Mouse (Mus musculus) midbrain, postnatal 0 days (tissue): ENCODE results near the gene Ahrr. TPM values are rescaled to one million over a fixed set of nuclear protein-coding genes. Genes with fewer than 3 reads are reported as not detected.

Source experiments
- ATAC-seq: fragments of 200-750 bp; cut with Nextera tagmentation; 2 replicates; pipeline ENCODE4 v1.8.0; 2017; ENCODE audit warnings: moderate number of reproducible peaks, mild to moderate bottlenecking, moderate TSS enrichment, moderate library complexity; ENCODE audit not compliant: low FRiP score
- DNase-seq: peaks from one replicate; pipeline ENCODE4 v3.0.0-alpha.2; 2015; ENCODE audit warnings: low spot score
- H3K27ac ChIP-seq: fragments of 300-500 bp; sonication (generic); 2 replicates; pipeline ENCODE4 v1.5.1; 2014; ENCODE audit warnings: low read depth, mild to moderate bottlenecking, low read length, mixed read lengths
- H3K27me3 ChIP-seq: fragments of 300-500 bp; sonication (generic); 2 replicates; pipeline ENCODE4 v1.6.1; 2014; ENCODE audit warnings: low read length, control low read depth, mixed read lengths; ENCODE audit not compliant: insufficient read depth
- H3K36me3 ChIP-seq: fragments of 300-500 bp; sonication (generic); 2 replicates; pipeline ENCODE4 v1.6.1; 2014; ENCODE audit warnings: low read length, control low read depth, mixed read lengths; ENCODE audit not compliant: insufficient read depth
- H3K4me1 ChIP-seq: fragments of 300-500 bp; sonication (generic); 2 replicates; pipeline ENCODE4 v1.6.1; 2014; ENCODE audit warnings: mild to moderate bottlenecking, control low read depth, antibody characterized with exemption, low read length, mixed read lengths; ENCODE audit not compliant: insufficient read depth
- H3K4me2 ChIP-seq: fragments of 300-500 bp; sonication (generic); 2 replicates; pipeline ENCODE4 v1.6.1; 2014; ENCODE audit warnings: low read depth, mild to moderate bottlenecking, low read length, mixed read lengths; ENCODE audit not compliant: poor library complexity, severe bottlenecking
- H3K4me3 ChIP-seq: fragments of 300-500 bp; sonication (generic); 2 replicates; pipeline ENCODE4 v1.5.1; 2014; ENCODE audit warnings: low read depth, mild to moderate bottlenecking, low read length, moderate library complexity
- H3K9ac ChIP-seq: fragments of 300-500 bp; sonication (generic); replicated peaks from 2 replicates; pipeline ENCODE4 v1.6.1; 2014; ENCODE audit warnings: mild to moderate bottlenecking, low read length, moderate library complexity, mixed read lengths; ENCODE audit not compliant: poor library complexity, severe bottlenecking
- H3K9me3 ChIP-seq: fragments of 300-500 bp; sonication (generic); 2 replicates; pipeline ENCODE4 v1.6.1; 2016; ENCODE audit warnings: low read length, control low read depth
- CTCF ChIP-seq: IDR thresholded peaks from 2 replicates; pipeline ENCODE4 v1.5.1; 2016; ENCODE audit warnings: antibody characterized with exemption, mild to moderate bottlenecking
- WGBS: fragments of 180-500 bp; shearing (Covaris S2); extraction: QIAGEN DNeasy Blood & Tissue Kit; methylation state at CpG from one replicate; pipeline ENCODE4 v1.1.7; 2014; 5-methylcytosine and 5-hydroxymethylcytosine counted together
- polyA plus RNA-seq: library from polyadenylated mRNA; unstranded; fragments of >200 nt; fragmentation: Nextera tagmentation; extraction: Ambion mirVana; gene quantifications from 2 replicates; pipeline ENCODE4 v1.2.1, GENCODE M21; 2015
- total RNA-seq: library from RNA; depleted of rRNA; stranded (reverse); fragments of >200 nt; gene quantifications from 2 replicates; pipeline ENCODE4 v1.2.3, GENCODE M21; 2014; rRNA removed

Ahrr gene
- total RNA-seq (0.88 and 0.99 TPM in 2 replicates), polyA plus RNA-seq (0.45 and 0.68 TPM in 2 replicates)

- no peaks in the 10 kb centered on the region for H3K4me1 ChIP-seq
- WGBS = 4% methylated on average over 27 of the region's 27 CpGs
- no peak within 1 kb of the TSS for H3K27ac ChIP-seq
- H3K4me3 ChIP-seq = peak within 1 kb of the TSS; percentile 27; the same call in 1 of the 2 replicates
- peak; percentile 49 for TF ChIP-seq CTCF
- H3K9me3 ChIP-seq = no peaks in the 10 kb centered on the region
- H3K36me3 ChIP-seq = no peaks in the 10 kb centered on the region
- H3K27me3 ChIP-seq = peaks cover 14% of the 10 kb centered on the region; the same call in 1 of the 2 replicates
- ATAC-seq = no peak
- H3K4me2 ChIP-seq = peak within 1 kb of the TSS; percentile 63
- 0 out of 2 replicates have a peak within 1 kb of the TSS, but pooled peaks have one; percentile 13 for H3K9ac ChIP-seq
- no peak for DNase-seq
These were observed at the start of gene Ahrr for GRCm38 (mm10) chr13:74292167-74292566. TSS of gene Ahrr (minus strand) at chr13:74292331.

- peak; percentile 84 for TF ChIP-seq CTCF
- Histone ChIP-seq H3K9ac (no peak overlapping the region), H3K27ac (no peak overlapping the region), H3K4me1 (no peaks in the 10 kb centered on the region), H3K4me2 (no peak overlapping the region), H3K4me3 (no peak overlapping the region), H3K27me3 (no peaks in the 10 kb centered on the region), H3K9me3 (no peaks in the 10 kb centered on the region), H3K36me3 (peaks cover 49% of the 10 kb centered on the region)
- DNase-seq (peak; percentile 66), ATAC-seq (peak; percentile 60; the same call in 1 of the 2 replicates)
- 48% methylated on average over 3 of the region's 3 CpGs for WGBS
These were observed 48.9 kb upstream of the Ahrr start for GRCm38 (mm10) chr13:74341036-74341435.

- Histone ChIP-seq H3K27me3 (no peaks in the 10 kb centered on the region), H3K4me2 (no peak overlapping the region), H3K9me3 (no peaks in the 10 kb centered on the region), H3K9ac (no peak overlapping the region), H3K27ac (no peak overlapping the region), H3K36me3 (peaks cover 62% of the 10 kb centered on the region), H3K4me1 (no peaks in the 10 kb centered on the region), H3K4me3 (no peak overlapping the region)
- no peak for TF ChIP-seq CTCF
- DNase-seq (no peak), ATAC-seq (no peak)
These were observed 37.2 kb upstream of the Ahrr start for GRCm38 (mm10) chr13:74329321-74329720.

- under 1% methylated on average over 36 of the region's 36 CpGs for WGBS
- ATAC-seq (peak; percentile 97), DNase-seq (peak; percentile 96)
- H3K4me1 ChIP-seq = peaks cover 4% of the 10 kb centered on the region; the same call in 1 of the 2 replicates
- H3K36me3 ChIP-seq = peaks cover 14% of the 10 kb centered on the region
- TF ChIP-seq CTCF = no peak
- H3K4me3 ChIP-seq = peak within 1 kb of the TSS; percentile 94
- H3K27me3 ChIP-seq = no peaks in the 10 kb centered on the region
- H3K4me2 ChIP-seq = peak within 1 kb of the TSS; percentile 82
- H3K9ac ChIP-seq = peak within 1 kb of the TSS; percentile 93
- peak within 1 kb of the TSS; percentile 63 for H3K27ac ChIP-seq
- no peaks in the 10 kb centered on the region for H3K9me3 ChIP-seq
These were observed 25.2 kb upstream of the Ahrr start, which contains the start of gene Pdcd6 for GRCm38 (mm10) chr13:74317170-74317849. TSS of gene Pdcd6 (minus strand) at chr13:74317580.

GRCm38 (mm10) chr13:74316789-74317169 lies 24.6 kb upstream of the Ahrr start:
- no peaks in the 10 kb centered on the region for H3K9me3 ChIP-seq
- 3% methylated on average over 15 of the region's 15 CpGs for WGBS
- peaks cover 4% of the 10 kb centered on the region; the same call in 1 of the 2 replicates for H3K4me1 ChIP-seq
- H3K27me3 ChIP-seq = no peaks in the 10 kb centered on the region
- ATAC-seq (peak; percentile 75; the same call in 1 of the 2 replicates), DNase-seq (no peak)
- no peak for TF ChIP-seq CTCF
- peak overlapping the region; percentile 94 for H3K4me3 ChIP-seq
- H3K36me3 ChIP-seq = peaks cover 9% of the 10 kb centered on the region
- peak overlapping the region; percentile 63 for H3K27ac ChIP-seq
- peak overlapping the region; percentile 93 for H3K9ac ChIP-seq
- H3K4me2 ChIP-seq = peak overlapping the region; percentile 82

- H3K36me3 ChIP-seq = peaks cover 7% of the 10 kb centered on the region
- peak overlapping the region; percentile 93 for H3K9ac ChIP-seq
- TF ChIP-seq CTCF = no peak
- peaks cover 4% of the 10 kb centered on the region; the same call in 1 of the 2 replicates for H3K4me1 ChIP-seq
- no peaks in the 10 kb centered on the region for H3K27me3 ChIP-seq
- H3K27ac ChIP-seq = peak overlapping the region; percentile 63
- DNase-seq (no peak), ATAC-seq (no peak)
- H3K9me3 ChIP-seq = no peaks in the 10 kb centered on the region
- H3K4me3 ChIP-seq = peak overlapping the region; percentile 94
- 44% methylated on average over 4 of the region's 4 CpGs for WGBS
- peak overlapping the region; percentile 82 for H3K4me2 ChIP-seq
These were observed 24.3 kb upstream of the Ahrr start for GRCm38 (mm10) chr13:74316386-74316785.
